Mouse (Mus musculus): ENCODE measurements around the gene Sgcd. TPM values are rescaled to one million over a fixed set of nuclear protein-coding genes. Genes with fewer than 3 reads are reported as not detected.
A peak's percentile ranks its signal among the peaks of the same experiment; 100 is the strongest.

Sgcd gene
- polyA plus RNA-seq, 1 experiment = 0.07 TPM

GRCm38 (mm10) chr11:47695611-47696010 is 293.2 kb downstream of the Sgcd start:
- Histone ChIP-seq H3K4me3 (ENCODE audit: control insufficient read depth, low read depth, low read length) (no peak overlapping the region), H3K36me3 (ENCODE audit: control insufficient read depth, insufficient read depth, low read length) (no peaks in the 10 kb centered on the region), H3K27ac (ENCODE audit: control insufficient read depth, insufficient read depth, low read depth, low read length) (no peak overlapping the region), H3K27me3 (ENCODE audit: control insufficient read depth, insufficient read depth, low read length) (no peaks in the 10 kb centered on the region), H3K4me1 (ENCODE audit: control insufficient read depth, insufficient read depth, low read length) (no peaks in the 10 kb centered on the region)
- TF ChIP-seq POLR2A (IDR thresholded peaks at IDR 0.05; ENCODE audit: control insufficient read depth, low read depth, low read length) (no peak), CTCF (IDR thresholded peaks at IDR 0.05; ENCODE audit: control insufficient read depth, insufficient read depth, insufficient replicate concordance, low read depth, low read length) (no peak)

- H3K4me1 ChIP-seq (ENCODE audit: control insufficient read depth, insufficient read depth, low read length) = no peaks in the 10 kb centered on the region
- no peaks in the 10 kb centered on the region for H3K27me3 ChIP-seq (ENCODE audit: control insufficient read depth, insufficient read depth, low read length)
- TF ChIP-seq CTCF (IDR thresholded peaks at IDR 0.05; ENCODE audit: control insufficient read depth, insufficient read depth, insufficient replicate concordance, low read depth, low read length) (peak; percentile 46; the same call in 1 of the 2 replicates), POLR2A (IDR thresholded peaks at IDR 0.05; ENCODE audit: control insufficient read depth, low read depth, low read length) (no peak)
- no peaks in the 10 kb centered on the region for H3K36me3 ChIP-seq (ENCODE audit: control insufficient read depth, insufficient read depth, low read length)
- H3K4me3 ChIP-seq (ENCODE audit: control insufficient read depth, low read depth, low read length) = no peak overlapping the region
- H3K27ac ChIP-seq (ENCODE audit: control insufficient read depth, insufficient read depth, low read depth, low read length) = no peak overlapping the region
These were observed 330.6 kb downstream of the Sgcd start for GRCm38 (mm10) chr11:47658135-47658534.

GRCm38 (mm10) chr11:47645911-47646310 is 342.9 kb downstream of the Sgcd start:
- Histone ChIP-seq H3K36me3 (ENCODE audit: control insufficient read depth, insufficient read depth, low read length) (no peaks in the 10 kb centered on the region), H3K4me1 (ENCODE audit: control insufficient read depth, insufficient read depth, low read length) (no peaks in the 10 kb centered on the region)

GRCm38 (mm10) chr11:47641567-47642259 is 347.1 kb downstream of the Sgcd start:
- TF ChIP-seq CTCF (IDR thresholded peaks at IDR 0.05; ENCODE audit: control insufficient read depth, insufficient read depth, insufficient replicate concordance, low read depth, low read length) (no peak), POLR2A (IDR thresholded peaks at IDR 0.05; ENCODE audit: control insufficient read depth, low read depth, low read length) (no peak)
- Histone ChIP-seq H3K36me3 (ENCODE audit: control insufficient read depth, insufficient read depth, low read length) (no peaks in the 10 kb centered on the region), H3K27me3 (ENCODE audit: control insufficient read depth, insufficient read depth, low read length) (no peaks in the 10 kb centered on the region), H3K4me3 (ENCODE audit: control insufficient read depth, low read depth, low read length) (no peak overlapping the region), H3K4me1 (ENCODE audit: control insufficient read depth, insufficient read depth, low read length) (no peaks in the 10 kb centered on the region), H3K27ac (ENCODE audit: control insufficient read depth, insufficient read depth, low read depth, low read length) (no peak overlapping the region)

More at GRCm38 (mm10) chr11:47645911-47646310, 342.9 kb downstream of the Sgcd start:
- no peak overlapping the region for H3K4me3 ChIP-seq (ENCODE audit: control insufficient read depth, low read depth, low read length)
- no peak overlapping the region for H3K27ac ChIP-seq (ENCODE audit: control insufficient read depth, insufficient read depth, low read depth, low read length)
- no peak for TF ChIP-seq CTCF (IDR thresholded peaks at IDR 0.05; ENCODE audit: control insufficient read depth, insufficient read depth, insufficient replicate concordance, low read depth, low read length)
- TF ChIP-seq POLR2A (IDR thresholded peaks at IDR 0.05; ENCODE audit: control insufficient read depth, low read depth, low read length) = no peak
- no peaks in the 10 kb centered on the region for H3K27me3 ChIP-seq (ENCODE audit: control insufficient read depth, insufficient read depth, low read length)

GRCm38 (mm10) chr11:47640556-47640955 is 348.2 kb downstream of the Sgcd start:
- H3K27ac ChIP-seq (ENCODE audit: control insufficient read depth, insufficient read depth, low read depth, low read length) = no peak overlapping the region
- H3K4me3 ChIP-seq (ENCODE audit: control insufficient read depth, low read depth, low read length) = no peak overlapping the region
- H3K4me1 ChIP-seq (ENCODE audit: control insufficient read depth, insufficient read depth, low read length) = no peaks in the 10 kb centered on the region
- TF ChIP-seq CTCF (IDR thresholded peaks at IDR 0.05; ENCODE audit: control insufficient read depth, insufficient read depth, insufficient replicate concordance, low read depth, low read length) = no peak
- TF ChIP-seq POLR2A (IDR thresholded peaks at IDR 0.05; ENCODE audit: control insufficient read depth, low read depth, low read length) = no peak
- no peaks in the 10 kb centered on the region for H3K36me3 ChIP-seq (ENCODE audit: control insufficient read depth, insufficient read depth, low read length)
- H3K27me3 ChIP-seq (ENCODE audit: control insufficient read depth, insufficient read depth, low read length) = no peaks in the 10 kb centered on the region

- H3K27ac ChIP-seq (ENCODE audit: control insufficient read depth, insufficient read depth, low read depth, low read length) = no peak overlapping the region
- TF ChIP-seq POLR2A (IDR thresholded peaks at IDR 0.05; ENCODE audit: control insufficient read depth, low read depth, low read length) (no peak), CTCF (IDR thresholded peaks at IDR 0.05; ENCODE audit: control insufficient read depth, insufficient read depth, insufficient replicate concordance, low read depth, low read length) (no peak)
- no peaks in the 10 kb centered on the region for H3K36me3 ChIP-seq (ENCODE audit: control insufficient read depth, insufficient read depth, low read length)
- H3K4me1 ChIP-seq (ENCODE audit: control insufficient read depth, insufficient read depth, low read length) = no peaks in the 10 kb centered on the region
- H3K4me3 ChIP-seq (ENCODE audit: control insufficient read depth, low read depth, low read length) = no peak overlapping the region
- no peaks in the 10 kb centered on the region for H3K27me3 ChIP-seq (ENCODE audit: control insufficient read depth, insufficient read depth, low read length)
These were observed 358.6 kb downstream of the Sgcd start for GRCm38 (mm10) chr11:47630186-47630585.

- no peak overlapping the region for H3K4me3 ChIP-seq (ENCODE audit: control insufficient read depth, low read depth, low read length)
- TF ChIP-seq POLR2A (IDR thresholded peaks at IDR 0.05; ENCODE audit: control insufficient read depth, low read depth, low read length) (no peak), CTCF (IDR thresholded peaks at IDR 0.05; ENCODE audit: control insufficient read depth, insufficient read depth, insufficient replicate concordance, low read depth, low read length) (no peak)
These were observed 378.9 kb downstream of the Sgcd start for GRCm38 (mm10) chr11:47609892-47610291.

More at GRCm38 (mm10) chr11:47609892-47610291, 378.9 kb downstream of the Sgcd start:
- H3K36me3 ChIP-seq (ENCODE audit: control insufficient read depth, insufficient read depth, low read length) = no peaks in the 10 kb centered on the region
- no peaks in the 10 kb centered on the region for H3K27me3 ChIP-seq (ENCODE audit: control insufficient read depth, insufficient read depth, low read length)
- H3K27ac ChIP-seq (ENCODE audit: control insufficient read depth, insufficient read depth, low read depth, low read length) = no peak overlapping the region
- H3K4me1 ChIP-seq (ENCODE audit: control insufficient read depth, insufficient read depth, low read length) = no peaks in the 10 kb centered on the region

Measured in testis, adult 2 months (tissue).